Comparison of ENCODE assay signal across 13 mouse cellular contexts in genomic region chr10:69134356-69134755, GRCm38 (mm10).
"Had no signal": no experiment of that assay in that cellular context is flagged by ENCODE, and none has a peak within 500 bp of the region (broad histone marks: within the 10 kb centered on the region; RNA-seq: fewer than 3 reads in every experiment).

No protein-coding gene starts in this region.

- DNase-seq: gastrocnemius, postnatal 14 days; gastrocnemius, postnatal 36 days; heart, adult 11 months; heart, adult 2 months; heart, postnatal 10 days; heart, postnatal 4 days; kidney, adult 18-20 months; kidney, adult 8-10 months; kidney, postnatal 10 days; kidney, postnatal 25 days; kidney, postnatal 4 days; liver; liver, embryonic 13.5 days had no signal
